Mouse (Mus musculus): Measurements from ENCODE around the gene Polr2c.
"Not testable (repeated sequence)": the region's sequence is repeated elsewhere in the genome, so short reads cannot be mapped to it uniquely, and the experiment has no call there.

Gene Polr2c

DNA sequence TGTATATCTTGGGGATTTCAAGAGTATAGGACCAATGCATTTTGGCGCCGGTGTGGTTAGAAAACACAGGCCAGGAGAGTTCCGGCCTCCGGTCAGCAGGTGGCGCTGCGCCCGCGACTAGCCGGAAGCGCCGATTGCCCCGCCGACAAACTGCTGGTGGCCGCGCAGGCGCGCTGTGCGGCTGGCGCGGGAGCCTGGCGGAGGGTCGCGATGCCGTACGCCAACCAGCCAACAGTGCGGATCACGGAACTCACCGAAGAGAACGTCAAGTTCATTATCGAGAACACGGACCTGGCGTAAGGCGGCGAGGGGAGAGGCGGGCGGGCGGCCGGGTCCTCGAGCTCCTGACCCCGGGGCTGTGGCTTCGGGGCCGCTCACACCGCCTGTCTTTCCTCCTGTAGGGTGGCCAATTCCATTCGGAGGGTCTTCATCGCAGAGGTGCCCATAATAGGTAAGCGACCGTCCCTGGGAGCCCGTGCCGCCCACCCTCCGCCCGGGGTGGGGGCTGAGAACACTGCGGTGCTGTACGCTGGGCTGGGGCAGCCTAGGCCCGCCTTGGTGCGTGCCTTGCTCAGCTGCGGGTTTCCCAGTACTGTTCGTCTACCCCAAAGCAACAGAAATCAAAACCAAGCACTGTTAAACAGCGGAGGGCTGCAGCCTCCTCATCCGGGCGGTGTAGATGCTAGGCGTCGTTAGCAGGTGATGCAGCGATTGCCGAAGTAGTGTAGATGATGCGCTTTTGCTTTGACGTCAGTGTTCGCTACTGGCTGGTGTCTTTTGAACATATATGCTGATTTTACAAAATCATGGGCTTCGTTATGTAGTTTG lies at the start of gene Polr2c:
Gene Polr2c (plus strand): TSS at position 105 of the 828 bp plus-strand sequence.
- peak; percentile 92 for DNase-seq

GRCm38 (mm10) chr8:94807506-94807905 lies 49.7 kb upstream of the Polr2c start:
- DNase-seq: no peak

GRCm38 (mm10) chr8:94808372-94808771 lies 48.9 kb upstream of the Polr2c start:
- no peak for DNase-seq

GRCm38 (mm10) chr8:94810153-94810552 lies 47.1 kb upstream of the Polr2c start, which contains the start of gene Ccl17:
Gene Ccl17 (plus strand): TSS chr8:94810453.
- DNase-seq: no peak

DNA sequence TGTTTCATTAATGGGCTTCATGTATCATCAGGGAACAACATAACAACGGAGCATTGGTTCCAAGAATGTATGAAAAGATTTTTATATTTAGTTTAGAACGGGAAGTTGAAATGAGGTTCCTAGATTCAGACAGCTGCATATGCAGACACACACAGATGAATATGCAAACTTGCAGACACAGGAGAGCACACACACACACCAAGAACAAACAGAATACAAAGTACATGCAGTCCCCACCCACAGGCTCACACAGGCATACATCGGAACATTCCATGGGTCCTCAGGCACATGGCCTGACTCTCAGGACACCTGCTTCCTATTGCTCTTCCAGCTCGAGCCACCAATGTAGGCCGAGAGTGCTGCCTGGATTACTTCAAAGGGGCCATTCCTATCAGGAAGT lies 46.4 kb upstream of the Polr2c start:
- no peak for DNase-seq

DNA sequence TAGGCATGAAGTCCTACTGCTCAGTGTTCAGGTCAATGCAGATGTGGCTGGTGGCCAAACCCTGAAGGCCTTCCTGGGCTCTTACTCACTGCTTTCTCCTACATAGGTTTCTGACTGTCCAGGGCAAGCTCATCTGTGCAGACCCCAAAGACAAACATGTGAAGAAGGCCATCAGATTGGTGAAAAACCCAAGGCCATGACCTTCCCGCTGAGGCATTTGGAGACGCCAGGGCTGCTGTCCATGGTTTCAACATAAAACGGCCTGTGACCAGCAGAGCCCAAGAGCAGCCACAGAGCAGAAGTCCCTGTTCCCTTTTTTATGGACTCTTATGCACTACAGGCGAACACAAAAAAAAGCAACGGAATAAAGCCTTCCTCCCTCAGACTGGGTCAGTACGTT lies 45.6 kb upstream of the Polr2c start:
- no peak for DNase-seq

GRCm38 (mm10) chr8:94812645-94813098 lies 44.6 kb upstream of the Polr2c start:
- peak; percentile 90 for DNase-seq

- peak; percentile 38 for DNase-seq
These were observed 42.7 kb upstream of the Polr2c start for GRCm38 (mm10) chr8:94814556-94814955.

DNA sequence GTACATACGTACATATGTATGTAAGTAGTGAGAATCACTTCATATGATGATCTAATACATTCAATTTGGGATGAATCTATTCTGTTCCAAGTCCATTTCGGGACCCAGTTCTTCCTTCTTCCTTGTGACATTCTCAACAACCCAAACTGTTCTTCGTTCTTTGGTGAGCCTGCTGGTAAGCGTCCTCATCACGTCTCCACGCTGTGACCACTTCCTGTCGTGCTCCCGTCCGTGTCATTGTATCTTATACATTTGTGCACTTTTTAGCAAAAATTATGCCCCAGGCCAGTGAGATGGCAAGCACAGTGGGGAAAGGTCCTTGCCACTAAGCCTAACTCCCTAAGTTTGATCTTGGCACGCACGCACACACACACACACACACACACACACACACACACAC lies 39.3 kb upstream of the Polr2c start:
- DNase-seq: no peak

- DNase-seq: no peak
These were observed 37.5 kb upstream of the Polr2c start for GRCm38 (mm10) chr8:94819671-94820179.

GRCm38 (mm10) chr8:94820553-94820952 lies 36.7 kb upstream of the Polr2c start:
- DNase-seq: no peak

- no peak for DNase-seq
These were observed 35.9 kb upstream of the Polr2c start for GRCm38 (mm10) chr8:94821381-94821780.

GRCm38 (mm10) chr8:94822637-94823560 lies 34.4 kb upstream of the Polr2c start:
- DNase-seq: peak; percentile 74

- no peak for DNase-seq
These were observed 32.1 kb upstream of the Polr2c start for GRCm38 (mm10) chr8:94825170-94825569.

DNA sequence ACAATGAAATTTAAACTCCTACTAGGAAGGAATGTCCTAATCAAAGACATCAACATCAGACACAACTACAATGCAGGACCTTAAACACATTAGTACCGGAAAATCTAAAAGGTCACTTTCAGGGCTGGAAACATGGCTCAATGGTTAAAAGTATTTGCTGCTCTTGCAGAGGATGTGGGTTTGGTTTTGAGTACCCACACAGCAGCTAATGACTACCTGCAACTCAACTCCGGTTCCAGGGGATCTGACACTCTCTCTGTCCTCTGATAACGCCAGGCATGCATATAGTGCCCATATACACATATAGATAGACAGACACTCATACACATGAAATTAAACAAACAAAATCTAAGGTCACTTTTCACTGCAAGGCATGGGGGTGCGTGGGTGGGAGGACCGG lies 31.0 kb upstream of the Polr2c start:
- no peak for DNase-seq

GRCm38 (mm10) chr8:94828284-94828683 lies 29.0 kb upstream of the Polr2c start:
- DNase-seq: no peak

- not testable (repeated sequence) for DNase-seq
These were observed 23.3 kb upstream of the Polr2c start for GRCm38 (mm10) chr8:94833901-94834405.

DNA sequence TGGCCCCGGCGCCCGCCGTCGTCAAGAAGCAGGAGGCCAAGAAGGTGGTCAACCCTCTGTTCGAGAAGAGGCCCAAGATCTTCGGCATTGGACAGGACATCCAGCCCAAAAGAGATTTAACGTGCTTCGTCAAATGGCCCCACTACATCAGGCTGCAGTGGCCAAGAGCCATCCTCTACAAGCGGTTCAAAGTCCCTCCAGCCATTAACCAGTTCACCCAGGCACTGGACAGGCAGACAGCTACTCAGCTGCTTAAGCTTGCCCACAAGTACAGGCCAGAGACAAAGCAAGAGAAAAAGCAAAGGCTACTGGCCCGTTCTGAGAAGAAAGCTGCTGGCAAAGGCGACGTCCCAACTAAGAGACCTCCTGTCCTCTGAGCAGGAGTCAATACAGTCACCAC lies 21.5 kb upstream of the Polr2c start:
- DNase-seq: not testable (repeated sequence)

- no peak for DNase-seq
These were observed 20.6 kb upstream of the Polr2c start for GRCm38 (mm10) chr8:94836456-94837240.

DNA sequence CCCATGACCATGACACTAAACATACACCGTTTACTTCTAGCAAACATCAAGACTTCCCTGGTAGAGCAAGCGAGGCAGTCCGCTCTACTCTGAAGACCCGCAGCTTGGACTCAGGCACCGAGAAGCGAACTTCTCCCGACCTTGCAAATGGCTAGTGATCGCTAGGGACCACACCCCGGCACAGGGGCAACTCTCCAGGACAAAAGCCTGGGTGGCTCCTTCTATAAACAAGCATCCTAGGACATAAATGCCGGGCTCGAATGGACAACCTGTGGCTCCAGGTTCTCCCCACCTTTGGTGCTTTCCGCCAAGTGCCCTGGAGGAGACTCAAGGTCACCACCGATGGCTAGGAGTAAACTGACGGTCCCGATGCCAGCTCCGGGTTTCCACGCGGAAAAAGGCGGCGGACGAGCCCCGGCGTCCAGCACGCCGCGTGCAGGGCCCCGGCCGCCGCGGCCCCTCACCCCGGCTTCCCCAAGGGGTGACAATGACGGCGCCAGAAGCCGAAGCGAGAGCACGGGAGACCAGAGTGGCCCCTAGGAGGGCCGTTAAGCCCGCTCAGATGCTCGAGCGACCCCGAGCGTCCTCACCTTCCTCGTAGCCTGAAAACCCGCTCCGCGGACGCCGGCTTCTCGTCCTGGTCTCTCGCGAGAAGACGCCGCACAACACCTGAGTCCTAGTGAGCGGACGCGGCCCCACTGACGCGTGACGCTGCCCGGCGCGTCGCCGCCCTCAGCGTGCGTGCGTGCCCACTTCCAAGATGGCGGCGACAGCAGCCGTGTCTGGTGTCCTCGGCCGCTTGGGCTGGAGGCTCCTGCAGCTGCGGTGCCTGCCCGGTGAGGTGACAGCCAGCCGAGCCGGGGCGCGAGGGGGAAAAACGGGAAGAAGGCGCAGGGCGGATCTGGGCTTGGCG lies 19.3 kb upstream of the Polr2c start, which contains the start of the genes Coq9 and Ciapin1:
Gene Coq9 (plus strand): TSS at position 660 of the 913 bp plus-strand sequence.
Gene Ciapin1 (minus strand): TSS at position 697 of the 913 bp plus-strand sequence.
- peak; percentile 95 for DNase-seq

GRCm38 (mm10) chr8:94838600-94838999 lies 18.6 kb upstream of the Polr2c start:
- peak; percentile 77 for DNase-seq
